Mouse (Mus musculus) CH12.LX (cell line): ENCODE data around the gene Zfp78. TPM values are rescaled to one million over a fixed set of nuclear protein-coding genes. Genes with fewer than 3 reads are reported as not detected.

Source experiments
- DNase-seq: peaks from one replicate; pipeline ENCODE4 v3.0.0-alpha.2; 2013; ENCODE audit errors: extremely low read depth
- H3K27ac ChIP-seq: 2 replicates; pipeline ENCODE4 v1.5.1; 2012; ENCODE audit warnings: low read depth, mild to moderate bottlenecking, control low read depth, moderate library complexity; ENCODE audit not compliant: insufficient read depth
- H3K27me3 ChIP-seq: replicated peaks from 2 replicates; pipeline ENCODE3; 2012; ENCODE audit warnings: inconsistent platforms
- H3K36me3 ChIP-seq, 2 experiments: replicated peaks in 1 of 2; 2 replicates each; pipeline versions ENCODE3 to v1.6.1; 2012; ENCODE audit warnings: inconsistent platforms in 1 of 2, low read length in 1 of 2, mild to moderate bottlenecking in 1 of 2, mixed read lengths in 1 of 2, moderate library complexity in 1 of 2; ENCODE audit not compliant: control insufficient read depth in 1 of 2, insufficient read depth in 1 of 2
- H3K4me1 ChIP-seq, 2 experiments: 2 replicates each; pipeline ENCODE4 v1.6.1; 2012; ENCODE audit warnings: inconsistent platforms in 1 of 2, moderate library complexity in 1 of 2; ENCODE audit not compliant: insufficient read depth in 2 of 2, control insufficient read depth in 1 of 2
- H3K4me2 ChIP-seq: 2 replicates; pipeline ENCODE4 v1.6.1; 2012; ENCODE audit warnings: low read depth, mild to moderate bottlenecking, control low read depth; ENCODE audit not compliant: poor library complexity, insufficient read depth, severe bottlenecking
- H3K4me3 ChIP-seq, 3 experiments: fragments of 150-350 bp in 1 of 3; sonication (generic) in 1 of 3; replicated peaks in 1 of 3; 2 replicates each; pipeline versions ENCODE3 to v1.5.1; 2011 to 2012; ENCODE audit warnings: low read depth in 2 of 3, low read length in 2 of 3, mild to moderate bottlenecking in 2 of 3, moderate library complexity in 2 of 3, control low read depth in 1 of 3, improper control_type of control experiment in 1 of 3, inconsistent platforms in 1 of 3, mixed read lengths in 1 of 3; ENCODE audit not compliant: poor library complexity in 1 of 3
- H3K79me2 ChIP-seq: replicated peaks from 2 replicates; pipeline ENCODE4 v1.6.1; 2012; ENCODE audit warnings: mild to moderate bottlenecking, moderate library complexity; ENCODE audit not compliant: control insufficient read depth, poor library complexity, insufficient read depth, severe bottlenecking; ENCODE audit errors: extremely low read depth
- H3K9ac ChIP-seq: 2 replicates; pipeline ENCODE4 v1.6.1; 2012; ENCODE audit warnings: low read depth, mild to moderate bottlenecking, control low read depth, moderate library complexity; ENCODE audit not compliant: insufficient read depth
- H3K9me3 ChIP-seq: replicated peaks from 2 replicates; pipeline ENCODE3; 2012; ENCODE audit warnings: low read length, inconsistent platforms, mixed read lengths
- BHLHE40 ChIP-seq: IDR thresholded peaks from 2 replicates; pipeline ENCODE4 v1.6.1; 2011; ENCODE audit warnings: mild to moderate bottlenecking, low read depth, low read length, improper control_type of control experiment
- CHD1 ChIP-seq: IDR thresholded peaks from 2 replicates; pipeline ENCODE4 v1.6.1; 2012; ENCODE audit warnings: low read depth, low read length, improper control_type of control experiment, inconsistent platforms
- CHD2 ChIP-seq: IDR thresholded peaks from 2 replicates; pipeline ENCODE4 v1.6.1; 2011; ENCODE audit warnings: low read length, improper control_type of control experiment
- CTCF ChIP-seq, 2 experiments: IDR thresholded peaks in 1 of 2; conservative IDR thresholded peaks in 1 of 2; 2 replicates each; pipeline ENCODE4 v1.5.1; 2011 to 2012; ENCODE audit warnings: low read depth in 2 of 2, low read length in 2 of 2, improper control_type of control experiment in 1 of 2, inconsistent platforms in 1 of 2, mild to moderate bottlenecking in 1 of 2, moderate library complexity in 1 of 2
- E2F4 ChIP-seq: IDR thresholded peaks from 2 replicates; pipeline ENCODE4 v1.6.1; 2011; ENCODE audit warnings: low read depth, low read length, improper control_type of control experiment; ENCODE audit not compliant: insufficient replicate concordance
- ELF1 ChIP-seq: IDR thresholded peaks from 2 replicates; pipeline ENCODE4 v1.6.1; 2014; ENCODE audit warnings: low read depth, mild to moderate bottlenecking, inconsistent platforms, low read length, improper control_type of control experiment
- ETS1 ChIP-seq: conservative IDR thresholded peaks from 2 replicates; pipeline ENCODE4 v1.6.1; 2012; ENCODE audit warnings: low read depth, mild to moderate bottlenecking, inconsistent platforms, low read length, improper control_type of control experiment, moderate library complexity
- GABPA ChIP-seq: IDR thresholded peaks from 2 replicates; pipeline ENCODE4 v1.6.1; 2012; ENCODE audit warnings: low read depth, low read length, improper control_type of control experiment, inconsistent platforms; ENCODE audit not compliant: insufficient replicate concordance
- HCFC1 ChIP-seq: IDR thresholded peaks from 2 replicates; pipeline ENCODE4 v1.6.1; 2012; ENCODE audit warnings: low read depth, mild to moderate bottlenecking, inconsistent platforms, low read length, improper control_type of control experiment
- IRF4 ChIP-seq: IDR thresholded peaks from 2 replicates; pipeline ENCODE4 v1.6.1; 2014; ENCODE audit warnings: low read depth, mild to moderate bottlenecking, inconsistent platforms, low read length, improper control_type of control experiment
- KAT2A ChIP-seq: IDR thresholded peaks from 2 replicates; pipeline ENCODE4 v1.6.1; 2012; ENCODE audit warnings: low read length, improper control_type of control experiment, inconsistent platforms; ENCODE audit not compliant: insufficient replicate concordance
- MAX ChIP-seq: IDR thresholded peaks from 2 replicates; pipeline ENCODE4 v1.6.1; 2011; ENCODE audit warnings: low read length, improper control_type of control experiment
- MXI1 ChIP-seq: IDR thresholded peaks from 2 replicates; pipeline ENCODE4 v1.6.1; 2011; ENCODE audit warnings: mild to moderate bottlenecking, low read depth, low read length, improper control_type of control experiment
- MYC ChIP-seq: IDR thresholded peaks from 2 replicates; pipeline ENCODE4 v1.6.1; 2011; ENCODE audit warnings: low read depth, mild to moderate bottlenecking, improper control_type of control experiment, low read length
- NELFE ChIP-seq: IDR thresholded peaks from 2 replicates; pipeline ENCODE4 v1.6.1; 2011; ENCODE audit warnings: low read depth, low read length, improper control_type of control experiment
- RAD21 ChIP-seq: IDR thresholded peaks from 2 replicates; pipeline ENCODE4 v1.6.1; 2011; ENCODE audit warnings: low read depth, mild to moderate bottlenecking, low read length, improper control_type of control experiment, moderate library complexity
- SIN3A ChIP-seq: IDR thresholded peaks from 2 replicates; pipeline ENCODE4 v1.6.1; 2012; ENCODE audit warnings: low read length, improper control_type of control experiment, inconsistent platforms
- SMC3 ChIP-seq: IDR thresholded peaks from 2 replicates; pipeline ENCODE4 v1.6.1; 2011; ENCODE audit warnings: low read depth, low read length, improper control_type of control experiment
- TCF12 ChIP-seq: IDR thresholded peaks from 2 replicates; pipeline ENCODE4 v1.6.1; 2014; ENCODE audit warnings: low read depth, mild to moderate bottlenecking, inconsistent platforms, low read length, improper control_type of control experiment
- USF1 ChIP-seq: IDR thresholded peaks from 2 replicates; pipeline ENCODE4 v1.6.1; 2014; ENCODE audit warnings: low read depth, mild to moderate bottlenecking, inconsistent platforms, low read length, improper control_type of control experiment
- ZMIZ1 ChIP-seq: IDR thresholded peaks from 2 replicates; pipeline ENCODE4 v1.6.1; 2012; ENCODE audit warnings: low read depth, mild to moderate bottlenecking, inconsistent platforms, low read length, improper control_type of control experiment
- ZNF384 ChIP-seq: IDR thresholded peaks from 2 replicates; pipeline ENCODE4 v1.6.1; 2012; ENCODE audit warnings: low read depth, low read length, improper control_type of control experiment, inconsistent platforms
- dilution Hi-C: fragments of 300-500 bp; cut with MboI; formaldehyde crosslinking; loops from 2 replicates; pipeline ENCODE4 v1.14.3; 2020; ENCODE audit warnings: low sequenced_read_pairs; ENCODE audit not compliant: extremely low pct_unique_long_range_greater_than_20kb, extremely low pct_ligation_motif_present
- in situ Hi-C: fragments of 300-500 bp; cut with MboI; formaldehyde crosslinking; loops from 3 replicates; pipeline ENCODE4 v1.14.3; 2019; ENCODE audit warnings: low sequenced_read_pairs, low pct_ligation_motif_present, low pct_unique_long_range_greater_than_20kb, mixed read lengths
- polyA plus RNA-seq: library from polyadenylated mRNA; unstranded; fragments of >175 nt; gene quantifications from 2 replicates; pipeline ENCODE4 v1.2.1, GENCODE M21; 2012; ENCODE audit warnings: low read depth; ENCODE audit not compliant: insufficient read length
- total RNA-seq, 2 experiments: library from RNA; depleted of rRNA; stranded (reverse); fragments of 300-350 nt in 1 of 2; fragments of >200 nt in 1 of 2; gene quantifications; 2 replicates each; pipeline ENCODE4 v1.2.3; 2012 to 2014

The Zfp78 gene
- total and polyA plus RNA-seq, 3 experiments = not detected

- dilution Hi-C loops = no loop called here
- H3K4me2 ChIP-seq = no peak overlapping the region
Measured at GRCm38 (mm10) chr7:6381431-6381830, 18.4 kb downstream of the Zfp78 start.

GRCm38 (mm10) chr7:6383044-6383455 lies 20.0 kb downstream of the Zfp78 start, which contains the start of gene Zfp28:
Gene Zfp28, plus strand, starts transcription at chr7:6383295.
- Histone ChIP-seq H3K4me1 (peaks cover 0 to 11% of the 10 kb centered on the region in 2 experiments; a peak in 2 of 4 replicates), H3K4me2 (peak within 1 kb of the TSS; percentile 64), H3K9ac (peak within 1 kb of the TSS; percentile 25; the same call in 1 of the 2 replicates), H3K27me3 (peaks cover 25% of the 10 kb centered on the region), H3K9me3 (no peaks in the 10 kb centered on the region), H3K36me3 (peaks cover 0 to 1% of the 10 kb centered on the region in 2 experiments), H3K27ac (no peak within 1 kb of the TSS), H3K79me2 (no peaks in the 10 kb centered on the region), H3K4me3 (peak within 1 kb of the TSS; percentile 37 to 57 (median 53))
- dilution Hi-C loops (no loop called here), in situ Hi-C loops (loop anchor here (25.0 kb wide), 2 partner anchors 96 to 904 kb away; partner anchors contain the start of genes Gm45844 and Zfp667)
- DNase-seq = peak; percentile 91
- TF ChIP-seq ZMIZ1 = no peak
- TF ChIP-seq TCF12 = no peak
- TF ChIP-seq E2F4 = peak; percentile 83; the same call in 1 of the 2 replicates
- 0 out of 2 replicates have a peak, but pooled peaks have one; percentile 30 for TF ChIP-seq CHD2
- TF ChIP-seq MAX = peak; percentile 46; the same call in 1 of the 2 replicates
- no peak for TF ChIP-seq RAD21
- peak; percentile 26; the same call in 1 of the 2 replicates for TF ChIP-seq MXI1
- TF ChIP-seq GABPA = no peak; the same call in 1 of the 2 replicates
- peak; percentile 41; the same call in 1 of the 2 replicates for TF ChIP-seq IRF4
- peak; percentile 86; the same call in 1 of the 2 replicates for TF ChIP-seq KAT2A
- peak; percentile 75 for TF ChIP-seq ELF1
- no peak for TF ChIP-seq SMC3
- no peak for TF ChIP-seq MYC
- no peak; the same call in 1 of the 2 replicates for TF ChIP-seq ETS1
- TF ChIP-seq SIN3A = peak; percentile 68; the same call in 1 of the 2 replicates
- 0 out of 2 replicates have a peak, but pooled peaks have one; percentile 22 for TF ChIP-seq NELFE
- no peak for TF ChIP-seq USF1
- peak; percentile 74 for TF ChIP-seq BHLHE40
- TF ChIP-seq HCFC1 = peak; percentile 100
- no peak for TF ChIP-seq ZNF384
- no peak for TF ChIP-seq CHD1

More at GRCm38 (mm10) chr7:6381431-6381830, 18.4 kb downstream of the Zfp78 start:
- H3K4me1 ChIP-seq = peaks cover 0 to 11% of the 10 kb centered on the region in 2 experiments; a peak in 2 of 4 replicates
- TF ChIP-seq CHD2 (no peak), CTCF (conservative IDR thresholded peaks at IDR 0.05 in 1 of 2, IDR thresholded peaks at IDR 0.05 in 1 of 2; ENCODE audit: low read depth in 2 of 2, low read length in 2 of 2) (peak in 1 of 2 experiments; percentile 3; a peak in 1 of 4 replicates)
- H3K36me3 ChIP-seq = peaks cover 0 to 1% of the 10 kb centered on the region in 2 experiments
- no peak overlapping the region for H3K4me3 ChIP-seq
- no peak overlapping the region for H3K27ac ChIP-seq
- no peaks in the 10 kb centered on the region for H3K9me3 ChIP-seq
- no peak for DNase-seq
- peaks cover 33% of the 10 kb centered on the region for H3K27me3 ChIP-seq
- in situ Hi-C loops = loop anchor here (25.0 kb wide), 2 partner anchors 94 to 906 kb away; partner anchors contain the start of genes Gm45844 and Zfp667
- no peaks in the 10 kb centered on the region for H3K79me2 ChIP-seq
- H3K9ac ChIP-seq = no peak overlapping the region
